Mouse (Mus musculus): ENCODE results near the gene Pcmt1.

The Pcmt1 gene

DNA sequence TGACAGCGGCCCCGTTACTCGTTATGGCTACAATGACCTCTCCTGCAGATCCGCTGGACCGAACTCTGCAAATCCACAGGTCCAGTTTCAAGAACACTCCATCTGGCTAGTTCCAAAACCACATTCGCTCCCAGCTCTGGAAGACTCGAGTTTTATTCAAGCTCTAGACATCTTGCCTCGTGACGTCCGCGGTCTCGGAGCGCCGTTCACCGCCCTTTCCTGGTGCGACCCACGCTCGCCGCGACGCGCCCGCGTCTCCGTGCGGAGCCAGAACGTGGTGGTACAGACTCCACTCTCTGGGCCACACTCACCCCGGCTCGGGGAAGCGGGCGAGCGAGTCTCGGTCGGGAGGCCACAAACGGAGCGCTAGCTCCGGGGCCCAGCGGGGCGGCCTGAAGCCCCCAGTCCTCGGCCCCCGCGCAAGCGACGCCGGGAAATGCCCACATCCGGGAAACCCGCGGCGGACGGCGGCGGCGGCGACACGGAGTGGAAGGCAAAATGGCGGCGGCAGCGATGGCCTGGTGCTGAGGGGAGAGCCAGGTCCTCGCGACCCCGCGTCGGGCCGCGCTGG lies at the start of gene Pcmt1, which contains the start of gene Lats1:
TSS of gene Pcmt1 (minus strand) at position 406 of the 571 bp plus-strand sequence.
TSS of gene Lats1 (plus strand) at position 484 of the 571 bp plus-strand sequence.
- peak; percentile 82 to 87 for DNase-seq (ENCODE audit: low spot score in 2 of 2)

DNA sequence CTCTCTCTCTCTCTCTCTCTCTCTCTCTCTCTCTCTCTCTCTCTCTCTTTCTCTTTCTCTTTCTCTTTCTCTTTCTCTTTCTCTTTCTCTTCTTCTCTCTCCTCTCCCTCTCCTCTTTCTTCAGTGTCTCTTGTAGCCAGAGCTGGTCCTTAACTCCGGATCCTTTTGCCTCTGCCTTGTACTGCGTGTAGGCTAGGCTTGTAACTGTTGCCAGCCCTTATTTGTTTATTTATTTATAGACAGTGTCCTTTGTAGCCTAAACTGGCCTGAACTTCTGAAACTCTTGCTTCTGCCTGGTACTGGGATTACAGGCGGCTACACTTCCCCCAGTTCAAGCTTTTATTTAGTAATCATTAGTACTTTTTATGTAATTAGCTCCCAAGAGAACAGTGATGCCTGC lies 46.1 kb upstream of the Pcmt1 start:
- no peak for DNase-seq (ENCODE audit: low spot score in 2 of 2)

DNA sequence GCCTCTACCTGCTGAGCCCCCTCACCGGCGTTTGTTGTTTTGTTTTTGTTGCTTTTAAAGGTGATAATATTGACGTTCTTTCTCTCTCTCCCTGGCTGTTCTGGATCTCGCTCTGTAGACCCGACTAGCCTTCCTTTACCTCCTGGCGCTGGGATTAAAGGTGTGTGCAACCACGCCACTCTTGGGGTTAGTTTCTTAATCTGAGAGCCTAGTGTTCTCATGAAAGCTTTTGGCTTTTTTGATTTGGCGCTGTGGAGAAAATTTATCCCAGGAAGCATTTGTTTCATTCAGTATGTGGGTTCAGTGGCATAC lies 45.5 kb upstream of the Pcmt1 start:
- DNase-seq (ENCODE audit: low spot score in 2 of 2) = peak in 1 of 2 experiments; percentile 5

DNA sequence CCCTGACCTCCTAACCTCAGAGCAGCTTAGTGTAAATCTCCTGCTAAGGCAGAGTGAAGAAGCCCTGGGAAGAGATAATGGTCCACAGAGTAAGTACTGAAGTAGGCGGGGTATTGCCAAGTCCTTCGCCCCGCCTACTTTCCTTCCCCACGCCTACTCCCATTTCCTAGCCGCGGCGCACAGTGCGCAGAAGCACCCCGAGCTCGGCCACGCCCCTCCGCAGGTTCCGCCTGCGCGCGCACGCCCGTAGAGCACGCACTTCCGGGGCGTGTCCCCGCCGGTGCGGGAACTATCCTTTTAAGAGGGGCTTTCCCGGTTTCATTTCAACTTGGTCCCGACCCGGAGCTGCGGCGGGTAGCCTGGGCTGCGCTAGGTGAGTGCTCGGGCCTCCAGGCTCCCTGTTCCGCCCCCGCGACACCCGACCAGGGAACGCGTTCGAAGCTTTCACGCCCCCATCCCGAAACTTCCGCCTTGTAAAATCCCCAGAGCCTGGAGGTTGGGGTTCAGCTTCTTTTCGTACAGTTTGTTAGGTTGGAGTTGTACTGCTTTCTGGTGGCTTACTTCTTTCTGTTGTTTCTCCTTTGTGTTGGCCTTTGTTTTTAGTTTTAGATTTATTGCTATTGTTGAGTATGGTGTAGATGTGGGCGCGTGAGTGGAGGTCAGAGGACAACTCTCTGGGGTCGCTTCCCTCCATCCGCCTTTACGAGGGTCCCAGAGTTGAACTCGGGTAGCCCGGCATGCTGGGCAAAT lies 45.0 kb upstream of the Pcmt1 start, which contains the start of gene Katna1:
TSS of gene Katna1 (plus strand) at position 250 of the 750 bp plus-strand sequence.
- DNase-seq (ENCODE audit: low spot score in 2 of 2) = peak; percentile 81 to 89

DNA sequence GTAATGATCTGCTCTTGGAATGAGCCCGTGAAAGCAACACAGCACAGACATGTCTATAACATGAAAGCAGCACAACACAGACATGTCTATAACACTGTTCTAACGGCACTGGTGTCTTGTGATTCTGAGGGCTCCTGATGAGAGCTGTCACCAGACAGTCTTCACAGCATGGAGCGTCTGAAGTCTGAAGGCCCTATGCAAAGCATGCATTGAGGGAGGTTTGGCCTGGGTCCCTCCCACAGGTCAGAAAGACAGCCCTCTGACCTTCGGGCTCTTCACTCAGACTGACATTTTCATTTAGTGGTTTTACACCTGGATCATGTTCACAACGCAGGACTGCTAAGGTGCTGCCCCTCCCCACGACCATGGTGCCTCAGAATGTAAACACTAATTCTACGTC lies 34.1 kb upstream of the Pcmt1 start:
- DNase-seq (ENCODE audit: low spot score in 2 of 2) = no peak

DNA sequence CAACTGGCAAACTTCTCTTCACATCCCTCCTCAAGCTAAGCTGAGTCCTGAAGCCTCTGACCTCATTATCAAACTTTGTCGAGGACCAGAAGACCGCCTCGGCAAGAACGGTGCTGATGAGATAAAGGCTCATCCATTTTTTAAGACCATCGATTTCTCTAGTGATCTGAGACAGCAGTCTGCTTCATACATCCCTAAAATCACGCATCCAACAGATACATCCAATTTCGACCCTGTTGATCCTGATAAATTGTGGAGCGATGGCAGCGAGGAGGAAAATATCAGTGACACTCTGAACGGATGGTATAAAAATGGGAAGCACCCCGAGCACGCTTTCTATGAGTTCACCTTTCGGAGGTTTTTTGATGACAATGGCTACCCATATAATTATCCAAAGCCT lies 31.6 kb upstream of the Pcmt1 start:
- no peak for DNase-seq (ENCODE audit: low spot score in 2 of 2)

DNA sequence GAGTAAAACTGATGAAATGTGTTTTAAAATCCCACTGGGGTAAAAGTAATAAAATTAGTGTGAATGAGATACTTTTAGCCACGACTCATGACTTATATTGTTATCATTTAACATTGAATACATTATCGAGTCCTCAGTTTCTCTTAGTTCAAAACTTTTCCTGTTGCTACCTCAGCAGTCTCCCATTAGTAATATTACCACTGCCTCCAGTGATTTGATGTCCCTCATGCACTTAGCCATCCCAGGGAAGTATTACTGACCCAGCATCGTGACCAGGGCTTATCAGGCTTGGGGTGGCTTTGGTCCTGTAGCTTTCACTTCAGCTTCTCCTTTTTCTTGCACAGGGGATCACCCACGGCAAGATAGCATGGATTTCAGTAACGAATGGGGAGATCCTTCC lies 29.2 kb upstream of the Pcmt1 start:
- no peak for DNase-seq (ENCODE audit: low spot score in 2 of 2)

DNA sequence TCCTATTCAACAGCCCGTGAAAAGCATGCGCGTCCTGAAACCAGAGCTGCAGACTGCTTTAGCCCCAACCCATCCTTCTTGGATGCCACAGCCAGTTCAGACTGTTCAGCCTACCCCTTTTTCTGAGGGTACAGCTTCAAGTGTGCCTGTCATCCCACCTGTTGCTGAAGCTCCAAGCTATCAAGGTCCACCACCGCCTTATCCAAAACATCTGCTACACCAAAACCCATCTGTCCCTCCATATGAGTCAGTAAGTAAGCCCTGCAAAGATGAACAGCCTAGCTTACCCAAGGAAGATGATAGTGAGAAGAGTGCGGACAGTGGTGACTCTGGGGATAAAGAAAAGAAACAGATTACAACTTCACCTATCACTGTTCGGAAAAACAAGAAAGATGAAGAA lies 21.6 kb upstream of the Pcmt1 start:
- no peak for DNase-seq (ENCODE audit: low spot score in 2 of 2)

DNA sequence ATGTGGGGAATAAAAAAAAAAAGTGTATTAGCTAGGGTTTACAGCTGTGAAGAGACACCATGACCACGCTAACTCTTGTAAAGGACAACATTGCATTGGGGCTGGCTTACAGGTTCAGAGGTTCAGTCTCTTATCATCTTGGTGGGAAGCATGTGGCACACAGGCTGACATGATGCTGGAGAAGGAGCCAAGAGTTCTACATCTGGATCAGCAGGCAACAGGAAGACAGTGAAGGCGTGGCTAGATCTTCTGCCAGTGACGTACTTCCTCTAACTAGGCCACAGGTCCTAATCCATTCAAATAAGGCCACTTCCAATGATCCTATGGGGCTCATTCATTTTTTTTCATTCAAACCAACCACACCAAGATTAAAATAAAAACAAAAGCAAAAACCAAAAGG lies 19.2 kb upstream of the Pcmt1 start:
- no peak for DNase-seq (ENCODE audit: low spot score in 2 of 2)

DNA sequence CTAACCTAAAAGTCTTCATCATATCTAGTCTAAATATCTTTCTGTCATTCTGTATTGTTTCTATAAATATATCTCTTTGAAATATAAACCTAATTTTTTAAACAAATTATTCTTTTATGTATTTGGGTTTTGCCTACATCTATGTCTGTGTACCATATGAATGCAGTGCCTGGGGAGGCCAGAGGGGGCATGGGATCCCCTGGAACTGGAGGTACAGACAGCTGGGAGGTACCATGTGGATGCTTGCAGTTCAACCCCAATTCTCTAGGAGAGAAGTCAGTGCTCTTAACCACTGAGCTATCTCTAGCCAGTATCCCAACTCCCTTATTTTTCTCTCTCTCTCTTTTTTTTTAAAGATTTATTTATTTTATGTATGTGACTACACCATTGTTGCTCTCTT lies 14.3 kb upstream of the Pcmt1 start:
- no peak for DNase-seq (ENCODE audit: low spot score in 2 of 2)

DNA sequence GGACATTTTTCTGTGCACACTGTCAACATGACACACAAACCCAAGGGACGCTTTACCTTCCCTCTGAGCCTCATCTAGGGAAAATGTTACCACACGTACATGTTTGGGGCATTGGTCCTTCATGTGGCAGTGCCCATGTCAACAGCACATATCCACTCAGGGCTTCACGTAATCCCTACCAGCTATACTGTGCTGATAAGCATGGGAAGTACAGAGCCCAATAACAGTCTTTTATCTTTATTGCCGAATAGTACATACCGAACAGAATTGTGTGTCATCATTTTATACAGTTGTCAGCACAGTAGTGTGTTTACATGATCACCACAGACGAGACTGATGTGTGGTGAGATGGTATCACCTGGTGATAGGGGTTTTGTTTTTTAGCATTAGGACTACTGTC lies 6.0 kb upstream of the Pcmt1 start:
- no peak for DNase-seq (ENCODE audit: low spot score in 2 of 2)

DNA sequence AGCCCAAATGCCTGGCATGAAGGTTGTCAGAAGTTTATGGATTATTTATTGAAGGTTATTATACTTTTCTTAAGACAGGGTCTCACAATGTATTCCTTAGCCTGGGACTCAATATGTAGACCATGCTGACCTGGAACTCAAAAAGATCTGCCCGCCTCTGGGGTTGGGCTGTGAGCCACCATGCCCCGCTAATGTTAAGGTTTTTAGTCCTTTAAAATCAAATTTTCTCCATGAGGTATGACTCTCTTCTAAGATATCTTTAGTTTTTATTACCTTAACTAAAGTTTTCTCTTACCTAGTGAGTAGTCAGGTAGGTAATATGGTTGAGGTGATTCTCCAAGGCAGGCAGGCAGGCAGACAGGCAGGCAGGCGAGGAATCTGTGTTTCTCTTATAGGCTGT lies 1.3 kb upstream of the Pcmt1 start:
- DNase-seq (ENCODE audit: low spot score in 2 of 2) = no peak

DNA sequence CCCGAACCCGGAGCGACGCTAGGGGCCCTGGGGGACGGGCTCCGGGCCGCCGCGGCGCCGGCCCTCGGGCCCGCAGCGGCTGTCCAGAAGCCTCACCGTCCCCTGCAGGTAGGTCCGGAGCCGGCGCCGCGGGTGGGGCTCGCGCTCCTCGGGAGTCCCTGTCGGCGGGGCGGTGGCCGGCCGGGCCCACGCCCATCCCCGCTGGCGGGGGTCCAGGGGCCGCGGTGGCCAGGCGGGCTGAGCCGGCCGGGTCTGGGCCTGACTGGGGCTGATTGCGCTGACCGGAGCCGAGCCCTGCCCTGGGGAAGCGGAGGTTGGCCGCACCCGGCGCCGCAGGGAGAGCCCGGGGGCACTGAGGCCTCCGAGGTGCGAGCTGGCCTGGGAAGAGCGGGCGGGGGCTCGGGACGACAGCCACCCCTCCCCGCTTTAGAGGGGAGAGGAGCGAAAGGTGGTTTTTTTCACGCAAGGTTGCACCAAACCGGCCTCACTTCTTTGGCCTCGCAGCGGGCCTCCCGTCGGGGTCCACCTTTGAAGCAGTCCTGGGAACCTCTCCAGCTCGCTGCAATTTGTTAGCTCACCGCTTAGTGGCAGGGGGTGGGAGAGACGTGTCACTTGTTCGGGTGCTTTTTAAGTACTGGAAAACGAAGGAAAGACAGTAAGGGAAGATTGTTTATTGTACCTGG lies 548 bp upstream of the Pcmt1 start:
- peak; percentile 66 to 73 for DNase-seq (ENCODE audit: low spot score in 2 of 2)

DNA sequence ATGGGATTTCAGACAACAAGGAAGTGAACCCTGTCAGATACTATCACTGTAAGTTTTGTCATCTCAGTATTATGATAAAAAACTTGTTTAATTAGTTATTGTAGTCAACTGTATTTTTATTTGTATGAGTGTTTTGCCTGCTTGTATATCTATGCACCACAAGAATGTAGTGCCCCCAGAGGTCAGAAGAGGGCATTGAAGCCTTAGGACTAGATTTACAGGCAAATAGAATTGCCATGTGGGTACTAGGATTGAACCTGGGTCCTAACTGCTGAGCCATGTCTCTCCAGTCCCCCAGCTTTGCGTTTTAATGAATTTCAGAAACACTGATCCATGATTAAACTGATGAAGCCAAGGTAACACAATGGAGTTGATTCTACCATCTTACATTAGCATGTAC lies 7.3 kb downstream of the Pcmt1 start:
- DNase-seq (ENCODE audit: low spot score in 2 of 2) = no peak

DNA sequence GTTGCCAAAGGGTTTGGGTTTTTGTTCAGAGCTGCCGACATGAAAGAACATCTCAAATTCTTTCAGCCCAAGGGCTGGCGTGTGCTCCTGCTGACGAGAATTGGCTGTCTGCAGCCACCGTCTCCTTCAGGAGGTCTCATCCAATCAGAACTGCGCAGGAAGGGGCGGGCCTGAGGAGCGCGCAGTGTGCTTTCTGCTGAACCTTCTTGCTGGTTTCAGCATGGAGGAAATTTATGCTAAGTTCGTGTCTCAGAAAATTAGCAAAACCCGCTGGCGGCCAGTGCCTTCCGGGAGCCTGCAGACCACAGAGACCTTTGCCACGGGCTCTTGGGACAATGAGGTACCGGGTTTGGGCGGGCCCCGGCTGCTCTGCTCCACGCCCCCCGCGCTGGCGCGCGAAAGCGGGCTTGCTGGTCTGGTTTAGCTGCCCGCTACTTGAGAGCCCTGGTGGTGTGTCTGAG lies 13.6 kb downstream of the Pcmt1 start, which contains the start of gene Nup43:
TSS of gene Nup43 (plus strand) at position 162 of the 461 bp plus-strand sequence.
- peak; percentile 81 to 82 for DNase-seq (ENCODE audit: low spot score in 2 of 2)

DNA sequence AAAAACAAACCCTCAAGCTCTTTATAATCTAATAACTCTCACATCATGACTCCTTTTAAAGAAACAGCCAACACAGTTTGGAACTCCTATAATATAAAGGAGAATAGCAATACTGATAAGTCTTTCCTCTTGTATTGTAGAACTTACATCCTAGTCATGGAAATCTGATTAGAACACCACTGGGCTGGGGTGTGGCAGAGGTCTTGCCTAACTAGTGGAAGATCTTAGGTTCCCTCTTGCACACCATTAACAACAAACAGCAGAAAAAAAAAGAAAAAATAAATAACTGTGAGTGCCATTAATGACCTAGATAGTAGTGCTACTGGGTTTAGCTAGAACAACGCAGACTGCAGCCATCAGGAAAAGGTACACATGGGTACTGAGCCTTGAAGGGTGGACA lies 16.0 kb downstream of the Pcmt1 start:
- no peak for DNase-seq (ENCODE audit: low spot score in 2 of 2)

DNA sequence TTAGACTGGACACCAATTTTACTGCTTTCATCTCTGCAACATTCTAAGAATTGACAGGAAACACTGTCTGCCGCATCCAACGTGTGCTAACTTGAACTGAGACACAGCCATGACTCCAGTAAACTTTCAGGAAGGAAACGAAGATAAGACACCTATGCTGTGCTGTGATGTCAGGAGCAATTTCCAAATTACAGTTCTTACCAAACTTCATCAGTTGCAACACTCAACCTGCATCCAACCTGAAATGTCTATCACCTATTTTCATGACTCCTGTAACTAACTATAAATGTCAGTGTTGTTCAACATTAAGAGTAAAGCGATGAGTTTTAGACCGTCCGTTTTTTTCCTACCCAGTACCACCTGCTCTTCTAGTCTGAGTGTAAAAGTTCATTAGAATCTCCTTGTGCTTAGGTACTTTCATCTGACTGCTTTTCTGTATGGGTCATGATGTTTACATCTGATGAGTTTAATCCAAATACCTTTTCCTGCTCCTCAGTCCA lies 16.9 kb downstream of the Pcmt1 start:
- DNase-seq (ENCODE audit: low spot score in 2 of 2) = no peak

DNA sequence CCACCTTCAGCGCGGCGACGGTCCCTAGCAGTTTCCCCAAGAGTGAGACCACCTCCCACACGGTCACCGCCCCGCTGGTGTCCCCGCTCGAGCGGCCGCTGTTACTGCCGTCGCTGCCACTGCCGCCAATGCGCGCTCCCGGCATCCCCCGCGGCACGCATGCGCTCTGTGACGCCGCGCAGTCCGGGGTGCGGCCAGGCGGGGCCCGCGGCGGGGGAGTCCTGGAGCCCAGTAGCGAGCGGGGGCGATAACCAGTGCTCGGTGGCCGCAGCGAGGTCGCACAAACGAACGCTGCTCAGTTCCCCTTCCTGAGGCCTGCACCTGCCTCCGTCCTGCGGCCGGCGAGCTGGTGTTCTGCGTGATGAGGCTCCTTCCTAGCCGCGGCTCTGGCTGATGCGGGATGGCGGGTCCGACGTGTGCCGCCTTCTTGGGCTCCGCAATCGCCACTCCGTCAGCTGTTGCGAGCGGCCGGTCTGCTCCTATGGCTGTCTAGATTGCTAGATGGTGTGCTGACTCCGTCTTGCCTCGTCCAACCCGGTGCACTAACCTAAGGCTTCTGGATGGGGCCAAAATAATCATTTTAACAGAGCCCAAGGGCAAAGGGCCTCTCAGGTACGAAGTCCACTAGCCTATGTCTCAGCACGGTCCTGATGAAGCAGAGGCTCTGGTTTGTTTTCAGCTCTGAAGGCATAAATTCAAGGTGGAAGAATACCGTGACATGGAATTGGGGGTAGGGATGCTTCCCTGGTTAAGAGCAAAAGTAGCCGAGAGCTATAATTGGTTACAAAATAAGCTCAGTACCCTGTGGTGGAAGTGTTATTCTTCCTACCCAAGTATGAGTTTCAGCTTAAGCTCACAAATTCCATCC lies 17.5 kb downstream of the Pcmt1 start:
- DNase-seq (ENCODE audit: low spot score in 2 of 2) = peak; percentile 89 to 91

DNA sequence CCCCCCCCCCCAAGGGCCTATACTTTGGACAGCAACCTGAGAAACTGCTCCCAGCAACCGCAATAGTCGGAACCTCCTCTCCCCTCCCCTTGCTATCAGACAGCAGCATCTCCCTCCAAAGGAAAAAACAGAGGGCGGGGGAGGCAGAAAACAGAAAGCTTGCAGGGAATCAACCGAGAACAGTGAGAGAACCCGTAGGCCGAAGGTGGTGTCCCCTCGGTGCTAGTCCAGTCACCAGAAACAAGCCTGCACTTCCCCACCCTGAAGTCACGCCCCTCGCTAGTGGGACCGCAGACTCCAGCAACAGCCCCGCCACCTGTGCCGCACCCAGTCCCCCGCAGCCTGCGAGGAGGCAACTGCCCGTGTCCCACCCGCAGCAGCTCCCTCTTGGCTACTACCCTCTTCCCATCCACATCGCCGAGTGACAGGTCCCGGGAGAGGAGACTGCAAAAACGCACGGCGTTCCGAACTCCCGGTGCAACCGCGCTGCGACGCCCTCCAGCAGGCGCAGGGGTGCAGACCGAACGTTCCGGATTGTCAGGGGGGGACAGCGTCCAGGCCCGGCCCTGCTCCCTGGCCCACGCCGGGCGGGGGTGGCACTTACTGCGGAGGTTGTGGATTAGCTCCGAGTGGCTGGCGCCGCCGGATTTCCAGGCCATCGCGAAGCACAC lies 18.3 kb downstream of the Pcmt1 start:
- DNase-seq (ENCODE audit: low spot score in 2 of 2) = no peak

DNA sequence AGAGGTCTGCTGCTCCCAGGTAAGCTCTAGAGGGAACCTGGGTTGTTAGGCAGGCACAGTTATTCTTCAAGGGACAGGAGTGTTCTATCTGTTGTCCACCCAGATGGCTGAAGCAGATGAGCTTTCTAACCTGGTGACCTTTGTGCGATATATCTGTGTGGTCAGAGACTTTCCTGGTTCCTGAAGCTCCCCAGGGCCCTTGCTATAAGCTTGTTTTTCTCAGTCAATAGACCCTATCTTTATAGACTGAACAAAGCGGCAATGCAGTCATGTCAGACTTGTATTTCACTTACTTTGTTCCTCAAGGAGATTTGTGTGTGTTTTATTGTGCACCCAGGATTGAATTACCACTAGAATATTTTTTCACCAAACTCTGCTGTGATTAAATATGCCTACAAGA lies 29.9 kb downstream of the Pcmt1 start:
- DNase-seq (ENCODE audit: low spot score in 2 of 2) = no peak

DNA sequence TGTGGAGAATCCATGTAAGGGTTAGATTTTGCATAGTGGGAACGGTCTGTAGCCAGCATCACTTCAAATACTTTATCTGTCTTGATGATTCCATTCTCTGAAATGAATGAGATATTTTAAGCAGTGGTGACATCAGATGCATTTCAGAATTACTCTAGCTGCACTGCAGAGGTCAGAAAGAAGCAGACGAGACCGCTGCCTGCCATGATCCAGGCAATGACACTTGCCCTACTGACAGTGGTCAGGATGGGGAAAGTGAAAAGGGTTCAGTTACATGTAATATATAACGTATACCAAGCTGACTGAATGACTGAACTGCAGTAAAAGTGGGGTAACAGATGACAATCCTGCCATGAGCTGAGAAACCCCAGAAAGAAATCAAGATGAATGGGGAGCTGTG lies 31.9 kb downstream of the Pcmt1 start:
- no peak for DNase-seq (ENCODE audit: low spot score in 2 of 2)

Data from urinary bladder, adult 18-20 months (tissue).